8 mouse cellular contexts compared by ENCODE assay signal in the genomic region with DNA sequence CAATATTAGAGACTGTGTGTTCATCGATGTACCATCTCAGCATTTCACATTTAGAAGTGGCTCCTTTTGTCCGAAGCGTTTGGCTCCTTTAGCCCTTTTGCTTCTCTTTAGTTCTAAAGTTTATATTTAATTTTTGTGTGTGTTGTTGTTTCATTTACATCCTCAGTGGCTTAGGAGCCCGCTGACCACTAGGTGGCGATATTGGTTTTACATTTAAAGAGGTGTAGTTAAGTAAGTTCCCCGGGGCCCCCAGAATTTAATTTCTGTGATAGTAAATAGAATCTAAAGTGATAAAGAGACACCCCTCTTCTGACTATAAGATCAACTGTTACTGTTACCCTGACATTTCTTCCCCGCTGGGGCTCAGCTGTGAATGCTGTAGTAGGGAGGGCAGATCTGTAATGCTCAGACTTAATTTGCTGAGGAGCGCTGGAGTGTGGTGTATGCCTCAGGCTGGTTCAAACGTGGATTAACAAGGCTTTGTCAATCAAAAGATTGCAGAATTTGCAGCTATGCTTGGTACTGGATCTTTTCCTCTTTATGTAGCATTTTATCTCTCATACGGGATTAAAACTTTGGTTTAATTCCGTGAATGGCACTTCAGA. TPM values are rescaled to one million over a fixed set of nuclear protein-coding genes. Genes with fewer than 3 reads are reported as not detected.
DNase-seq lines count a peak whose midpoint lies in the region; ATAC-seq and TF ChIP-seq lines count a peak whose summit lies in the region.

No protein-coding gene starts in this region.

- TF ChIP-seq EP300 in liver, postnatal 0 days (IDR thresholded peaks at IDR 0.05; ENCODE audit: low read depth): no peak

- 55% methylated on average over 11 of the region's 11 CpGs for WGBS in liver, postnatal 0 days (ENCODE audit: insufficient replicate concordance)

- peak; percentile 34 for DNase-seq in urinary bladder, postnatal 14 days (ENCODE audit: low spot score)
- DNase-seq in urinary bladder, adult 18-20 months (ENCODE audit: low spot score in 2 of 2): no peak
- DNase-seq in c-Kit-positive CD71-positive TER-119-negative erythroid progenitor cells, embryonic 14.5 days (ENCODE audit: low read depth): peak; percentile 71
- DNase-seq in gastrocnemius, postnatal 10 days: peak; percentile 38
- DNase-seq in kidney, adult 8-10 months: peak; percentile 17 to 45
- DNase-seq in liver, postnatal 0 days: peak; percentile 53
- peak; percentile 46 for DNase-seq in retina, postnatal 7 days (ENCODE audit: low read depth, low spot score)
- no peak for DNase-seq in urinary bladder, postnatal 36 days (ENCODE audit: low spot score in 2 of 2)

- H3K36me3 ChIP-seq in liver, postnatal 0 days (replicated peaks; ENCODE audit: insufficient read depth, low read length): no peaks in the 10 kb centered on the region

- peak; percentile 65 for TF ChIP-seq CTCF in liver, postnatal 0 days (IDR thresholded peaks at IDR 0.05; ENCODE audit: low read depth)

- no peak overlapping the region for H3K4me2 ChIP-seq in liver, postnatal 0 days (ENCODE audit: low read depth, low read length)

- H3K9ac ChIP-seq in liver, postnatal 0 days (replicated peaks): no peak overlapping the region

- H3K27me3 ChIP-seq in liver, postnatal 0 days (ENCODE audit: insufficient read depth, low read length): no peaks in the 10 kb centered on the region

- H3K27ac ChIP-seq in liver, postnatal 0 days (ENCODE audit: low read depth): no peak overlapping the region

- peaks cover 7% of the 10 kb centered on the region; the same call in 1 of the 2 replicates for H3K9me3 ChIP-seq in liver, postnatal 0 days (ENCODE audit: low read length)

- H3K4me1 ChIP-seq in liver, postnatal 0 days (ENCODE audit: insufficient read depth): no peaks in the 10 kb centered on the region

- H3K4me3 ChIP-seq in liver, postnatal 0 days (ENCODE audit: low read depth, low read length): no peak overlapping the region

- no peak for ATAC-seq in liver, postnatal 0 days

RNA-seq across cellular contexts. Expression of a gene that starts 35.2 kb away (rescaled TPM):
- 1 to 10 TPM; 6.6 to 8.4 TPM for total RNA-seq in gastrocnemius, postnatal 10 days (2021)
- 2.5 TPM in 2 replicates for polyA plus RNA-seq in liver, postnatal 0 days (2015; fragmentation: Nextera tagmentation; extraction: Ambion mirVana)

Comparison
In these comparisons a context has a peak if more than half of its experiments do, and no peak if none do; other contexts are left out.
1. DNase-seq: peak in urinary bladder, postnatal 14 days (single experiment), c-Kit-positive CD71-positive TER-119-negative erythroid progenitor cells, embryonic 14.5 days (single experiment), gastrocnemius, postnatal 10 days (single experiment), kidney, adult 8-10 months (2 of 2), liver, postnatal 0 days (single experiment) and retina, postnatal 7 days (single experiment); none in urinary bladder, adult 18-20 months (0 of 2) and urinary bladder, postnatal 36 days (0 of 2).